Mouse (Mus musculus) small intestine, adult 2 months (tissue): ENCODE data around the gene Aspdh. TPM values are rescaled to one million over a fixed set of nuclear protein-coding genes. Genes with fewer than 3 reads are reported as not detected.

ENCODE experiments used
- H3K27ac ChIP-seq: fragments of 200-500 bp; 2 replicates; pipeline ENCODE4 v1.5.1; 2012; ENCODE audit warnings: low read depth, low read length, control low read depth, inconsistent platforms; ENCODE audit not compliant: insufficient read depth
- H3K27me3 ChIP-seq: fragments of 200-500 bp; 2 replicates; pipeline ENCODE4 v1.6.1; 2012; ENCODE audit warnings: mild to moderate bottlenecking, moderate library complexity, low read length, inconsistent platforms; ENCODE audit not compliant: control insufficient read depth, insufficient read depth
- H3K36me3 ChIP-seq: fragments of 200-500 bp; 2 replicates; pipeline ENCODE4 v1.6.1; 2012; ENCODE audit warnings: mild to moderate bottlenecking, low read length, control low read depth, inconsistent platforms; ENCODE audit not compliant: control insufficient read depth, insufficient read depth
- H3K4me1 ChIP-seq: fragments of 200-500 bp; 2 replicates; pipeline ENCODE4 v1.6.1; 2012; ENCODE audit warnings: low read length, inconsistent platforms, mixed read lengths; ENCODE audit not compliant: control insufficient read depth, insufficient read depth, insufficient read length
- H3K4me3 ChIP-seq: fragments of 200-500 bp; 2 replicates; pipeline ENCODE4 v1.5.1; 2012; ENCODE audit warnings: low read depth, mild to moderate bottlenecking, control low read depth, inconsistent platforms, low read length, moderate library complexity
- CTCF ChIP-seq: fragments of 200-500 bp; IDR thresholded peaks from 2 replicates; pipeline ENCODE4 v1.5.1; 2012; ENCODE audit warnings: low read depth, mild to moderate bottlenecking, control low read depth, inconsistent platforms, low read length, moderate library complexity, mixed read lengths; ENCODE audit not compliant: insufficient replicate concordance, insufficient read length; ENCODE audit errors: extremely low read depth
- POLR2A ChIP-seq: fragments of 200-500 bp; IDR thresholded peaks from 2 replicates; pipeline ENCODE4 v1.6.1; 2012; ENCODE audit warnings: low read depth, mild to moderate bottlenecking, control low read depth, inconsistent platforms, low read length, moderate library complexity
- WGBS: fragments of 180-500 bp; shearing (Covaris S2); methylation state at CpG from one replicate; pipeline ENCODE4 v1.1.7; 2018; 5-methylcytosine and 5-hydroxymethylcytosine counted together
- polyA plus RNA-seq: library from polyadenylated mRNA; depleted of rRNA; stranded (reverse); fragments of >200 nt; gene quantifications from 2 replicates; pipeline ENCODE4 v1.2.3, GENCODE M21; 2012

The Aspdh gene
- polyA plus RNA-seq, 1 experiment = 3.2 TPM

DNA sequence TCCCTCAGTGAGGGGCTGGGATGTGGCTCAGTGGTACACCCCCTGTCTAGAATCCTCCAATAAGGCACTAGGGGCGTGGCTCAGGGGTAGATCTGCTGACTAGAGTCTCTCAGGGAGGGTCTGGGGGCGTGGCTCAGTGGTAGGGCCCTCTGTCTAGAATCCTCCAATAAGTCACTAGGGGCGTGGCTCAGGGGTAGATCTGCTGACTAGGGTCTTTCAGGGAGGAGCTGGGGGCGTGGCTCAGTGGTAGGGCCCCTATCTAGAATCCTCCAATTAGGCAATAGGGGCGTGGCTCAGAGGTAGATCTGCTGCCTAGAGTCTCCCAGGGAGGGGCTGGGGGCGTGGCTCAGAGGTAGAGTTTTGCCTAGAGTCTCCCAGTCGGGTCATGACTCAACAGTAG lies 31.8 kb upstream of the Aspdh start:
- Histone ChIP-seq H3K4me3 (no peak overlapping the region), H3K27ac (no peak overlapping the region), H3K36me3 (no peaks in the 10 kb centered on the region), H3K4me1 (no peaks in the 10 kb centered on the region), H3K27me3 (peaks cover 21% of the 10 kb centered on the region)
- TF ChIP-seq CTCF (no peak), POLR2A (no peak)
- WGBS = 7% methylated on average over 7 of the region's 7 CpGs

GRCm38 (mm10) chr7:44434089-44434488 lies 31.1 kb upstream of the Aspdh start:
- WGBS = 66% methylated on average over 9 of the region's 9 CpGs
- Histone ChIP-seq H3K27me3 (peaks cover 16% of the 10 kb centered on the region), H3K36me3 (no peaks in the 10 kb centered on the region), H3K4me3 (no peak overlapping the region), H3K27ac (no peak overlapping the region), H3K4me1 (no peaks in the 10 kb centered on the region)
- TF ChIP-seq CTCF (no peak), POLR2A (no peak)

GRCm38 (mm10) chr7:44435796-44436195 lies 29.4 kb upstream of the Aspdh start:
- peaks cover 3% of the 10 kb centered on the region; the same call in 1 of the 2 replicates for H3K27me3 ChIP-seq
- no peak for TF ChIP-seq CTCF
- TF ChIP-seq POLR2A = no peak
- no peaks in the 10 kb centered on the region for H3K36me3 ChIP-seq
- 62% methylated on average over 5 of the region's 5 CpGs for WGBS
- H3K4me1 ChIP-seq = no peaks in the 10 kb centered on the region
- no peak overlapping the region for H3K27ac ChIP-seq
- H3K4me3 ChIP-seq = no peak overlapping the region

GRCm38 (mm10) chr7:44436267-44436666 lies 28.9 kb upstream of the Aspdh start:
- Histone ChIP-seq H3K27me3 (peaks cover 6% of the 10 kb centered on the region; the same call in 1 of the 2 replicates), H3K36me3 (no peaks in the 10 kb centered on the region), H3K4me1 (no peaks in the 10 kb centered on the region), H3K4me3 (no peak overlapping the region), H3K27ac (no peak overlapping the region)
- 3% methylated on average over 1 of the region's 1 CpGs for WGBS
- TF ChIP-seq POLR2A (no peak), CTCF (no peak)

- H3K27me3 ChIP-seq = peaks cover 8% of the 10 kb centered on the region; the same call in 1 of the 2 replicates
- H3K36me3 ChIP-seq = no peaks in the 10 kb centered on the region
- H3K27ac ChIP-seq = no peak overlapping the region
- no peak overlapping the region for H3K4me3 ChIP-seq
- WGBS = 64% methylated on average over 1 of the region's 1 CpGs
- TF ChIP-seq CTCF = no peak
- no peak for TF ChIP-seq POLR2A
- no peaks in the 10 kb centered on the region for H3K4me1 ChIP-seq
Measured at GRCm38 (mm10) chr7:44437188-44437587, 28.0 kb upstream of the Aspdh start.

DNA sequence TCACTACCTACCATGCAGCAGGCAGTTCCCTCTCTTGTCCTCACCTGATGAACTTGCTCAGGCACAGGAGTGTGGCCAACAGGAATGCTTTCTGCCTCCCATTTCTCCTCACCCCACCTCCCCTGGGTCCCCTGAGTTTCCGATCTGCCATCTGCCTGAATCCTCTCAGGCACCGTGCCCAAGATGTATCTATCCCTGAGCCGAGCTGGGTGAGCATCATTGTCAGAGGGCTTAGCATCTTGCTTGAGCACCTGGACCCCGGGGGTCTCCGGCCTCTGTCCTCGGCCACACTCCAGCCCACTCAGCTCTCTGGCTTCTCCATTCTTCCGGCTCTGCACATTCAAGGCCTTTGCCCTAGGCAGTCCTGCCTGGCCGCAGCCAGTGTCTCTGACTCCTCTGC lies 27.3 kb upstream of the Aspdh start:
- Histone ChIP-seq H3K36me3 (no peaks in the 10 kb centered on the region), H3K27me3 (peaks cover 14% of the 10 kb centered on the region), H3K4me1 (no peaks in the 10 kb centered on the region), H3K27ac (no peak overlapping the region), H3K4me3 (no peak overlapping the region)
- WGBS = 75% methylated on average over 8 of the region's 8 CpGs
- TF ChIP-seq CTCF (no peak), POLR2A (no peak)

DNA sequence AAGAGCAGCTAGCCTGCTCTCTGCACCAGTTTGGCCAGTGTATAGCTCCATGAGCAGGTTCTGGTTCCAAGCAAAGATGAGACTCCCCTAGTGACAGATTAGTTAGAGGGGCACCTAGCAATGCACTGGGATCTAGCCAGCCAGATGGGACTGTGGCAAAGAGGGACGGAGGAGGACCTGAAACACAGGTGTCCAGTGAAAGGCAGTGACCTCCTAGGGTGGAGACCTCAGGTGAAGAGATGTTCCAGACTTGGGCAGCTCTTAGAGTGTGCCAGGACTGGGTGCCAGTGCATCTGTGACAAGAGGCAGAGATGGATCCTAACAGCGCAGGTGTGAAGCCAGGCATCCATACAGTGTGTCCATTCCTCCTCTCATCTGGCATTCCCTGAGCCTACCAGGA lies 25.5 kb upstream of the Aspdh start:
- Histone ChIP-seq H3K4me1 (no peaks in the 10 kb centered on the region), H3K27ac (no peak overlapping the region), H3K27me3 (peaks cover 17% of the 10 kb centered on the region), H3K36me3 (no peaks in the 10 kb centered on the region), H3K4me3 (no peak overlapping the region)
- TF ChIP-seq POLR2A (no peak), CTCF (no peak)
- 65% methylated on average over 2 of the region's 2 CpGs for WGBS

GRCm38 (mm10) chr7:44440479-44440878 lies 24.7 kb upstream of the Aspdh start:
- TF ChIP-seq CTCF (no peak), POLR2A (no peak)
- no peaks in the 10 kb centered on the region for H3K4me1 ChIP-seq
- 74% methylated on average over 1 of the region's 1 CpGs for WGBS
- H3K36me3 ChIP-seq = no peaks in the 10 kb centered on the region
- H3K27ac ChIP-seq = no peak overlapping the region
- H3K27me3 ChIP-seq = peaks cover 17% of the 10 kb centered on the region
- no peak overlapping the region for H3K4me3 ChIP-seq

- Histone ChIP-seq H3K27me3 (peaks cover 17% of the 10 kb centered on the region), H3K27ac (no peak overlapping the region), H3K4me3 (no peak overlapping the region), H3K4me1 (no peaks in the 10 kb centered on the region), H3K36me3 (no peaks in the 10 kb centered on the region)
- TF ChIP-seq POLR2A = no peak
- TF ChIP-seq CTCF = no peak
- WGBS = 0% methylated on average over 1 of the region's 1 CpGs
Measured at GRCm38 (mm10) chr7:44441180-44441579, 24.0 kb upstream of the Aspdh start.
